Mouse (Mus musculus): ENCODE measurements around the gene Tob2.

The Tob2 gene

DNA sequence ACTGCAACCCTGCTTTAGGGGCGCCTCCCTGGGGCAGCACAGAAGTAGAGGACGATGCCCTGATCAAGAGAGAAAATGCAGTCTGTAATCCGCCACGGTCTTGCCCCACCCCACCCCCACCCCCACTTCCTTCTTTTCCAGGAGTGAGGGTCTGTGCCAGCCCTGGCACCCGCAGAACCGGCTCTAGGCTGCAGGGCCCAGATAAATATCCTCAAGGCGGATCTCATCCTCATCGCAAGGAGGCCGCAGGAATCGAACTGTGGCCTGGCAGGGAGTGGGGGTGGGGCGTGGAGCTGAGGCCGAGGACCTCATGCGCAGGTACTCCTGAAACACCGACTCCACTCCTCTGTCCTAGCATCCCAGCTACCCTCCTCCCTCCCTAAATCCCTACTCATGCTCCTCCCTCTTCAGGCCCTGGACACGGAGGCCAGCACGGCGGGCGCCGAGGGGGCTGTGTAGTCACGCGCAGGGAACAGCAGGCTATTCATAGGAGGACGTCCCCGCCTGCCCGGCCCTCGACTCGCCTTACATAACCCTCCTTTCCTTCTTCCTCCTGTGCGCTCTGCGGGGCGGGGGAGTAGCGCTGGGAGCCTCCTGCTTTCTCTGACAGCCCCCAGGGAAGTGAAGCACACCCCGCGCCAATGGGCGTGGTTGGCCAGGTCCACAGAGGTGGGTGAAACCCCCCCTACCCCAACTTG is 22.3 kb downstream of the Tob2 start:
- DNase-seq, result peak; percentile 22 to 24

DNA sequence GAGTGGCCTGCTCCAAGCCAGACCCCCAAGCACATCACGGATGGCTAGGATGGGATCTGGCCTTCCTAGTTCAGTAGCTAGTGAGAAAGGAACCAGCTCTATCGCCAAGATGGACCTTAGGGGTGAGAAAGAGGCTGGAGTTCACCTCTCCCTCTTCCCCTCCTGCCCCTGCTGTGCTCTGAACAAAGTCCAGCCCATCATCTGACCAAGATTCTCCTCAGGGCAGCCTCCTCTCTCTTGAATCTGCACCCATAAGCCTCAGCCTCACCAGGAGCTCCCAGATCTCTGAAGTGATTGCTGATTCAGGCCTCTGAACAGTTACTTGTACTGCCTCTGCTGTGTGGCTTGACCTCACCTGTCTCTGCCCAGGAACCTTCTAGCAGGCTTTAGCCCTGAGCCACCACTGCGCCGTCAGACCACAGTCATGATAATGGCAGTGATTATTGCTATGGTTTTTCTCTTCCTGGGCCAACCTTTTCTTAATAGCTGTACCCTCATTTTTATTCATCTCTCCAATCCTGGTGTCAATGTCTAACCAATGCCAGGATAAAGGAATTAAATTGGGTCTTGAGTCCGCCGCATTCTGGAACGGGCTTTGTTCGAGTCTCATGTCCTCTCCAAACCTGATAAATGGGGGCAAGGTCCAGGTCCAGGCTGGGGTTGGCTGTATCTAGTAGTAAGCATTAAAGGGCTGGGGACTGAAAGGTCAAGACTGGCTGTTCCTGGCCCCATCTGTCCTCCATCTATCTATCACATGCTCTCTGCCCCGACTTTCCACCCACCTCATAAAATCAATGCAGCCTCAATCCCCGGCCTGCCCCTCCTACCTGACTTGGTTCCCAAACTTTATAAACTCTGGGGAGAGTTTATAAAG is 23.4 kb downstream of the Tob2 start:
- DNase-seq, result no peak

DNA sequence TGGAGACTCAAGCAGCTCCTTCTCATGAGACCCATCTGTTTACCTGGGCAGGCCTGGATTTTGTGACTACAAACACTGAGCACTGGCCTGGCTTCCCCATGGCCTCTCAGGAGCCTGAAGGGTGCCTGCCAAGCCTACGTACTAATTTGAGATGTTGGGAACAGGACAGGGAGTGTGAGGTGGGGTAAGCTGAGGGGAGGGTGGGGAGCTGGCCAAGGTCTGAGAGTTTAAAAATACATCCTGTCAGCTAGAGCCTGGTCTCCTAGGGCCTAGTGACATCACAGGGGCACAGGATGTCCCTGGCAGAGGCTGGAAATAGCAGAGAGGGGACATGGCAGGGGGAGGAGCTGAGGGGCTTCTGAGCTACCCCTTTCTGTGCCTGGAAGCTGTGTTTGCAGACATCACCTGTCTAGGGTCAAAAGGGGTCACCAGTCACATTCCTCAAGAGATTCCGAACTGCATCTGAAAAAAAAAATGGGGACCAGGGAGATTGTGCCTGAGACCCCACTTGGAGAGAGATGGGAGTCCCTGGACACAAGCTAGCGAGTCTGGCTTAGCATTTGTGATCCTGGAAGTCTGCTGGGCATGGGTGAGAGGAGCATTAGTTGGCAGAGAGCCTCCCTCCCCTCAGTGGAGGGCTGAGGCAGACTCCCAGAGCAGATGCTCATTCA is 24.3 kb downstream of the Tob2 start:
- DNase-seq, result no peak

DNA sequence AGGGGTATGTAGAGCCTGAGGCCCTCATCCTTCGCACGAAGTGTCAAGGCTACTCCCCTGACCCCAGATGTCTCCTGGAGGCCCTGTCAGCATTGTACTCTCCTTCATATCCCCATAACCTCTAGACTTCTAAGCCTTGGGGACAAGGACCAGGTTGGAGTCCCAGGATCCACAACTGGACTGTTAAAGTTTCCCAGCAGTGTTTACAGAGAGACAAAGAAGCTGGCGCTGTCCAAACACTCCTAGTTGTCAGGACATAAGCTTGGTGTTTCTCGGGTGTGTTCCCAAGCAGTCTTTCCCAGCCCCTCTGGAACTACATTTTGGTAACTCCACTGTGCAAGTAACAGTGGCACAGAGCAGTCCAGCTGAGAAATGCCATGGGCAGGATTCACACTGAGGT is 25.1 kb downstream of the Tob2 start:
- DNase-seq, result no peak

DNA sequence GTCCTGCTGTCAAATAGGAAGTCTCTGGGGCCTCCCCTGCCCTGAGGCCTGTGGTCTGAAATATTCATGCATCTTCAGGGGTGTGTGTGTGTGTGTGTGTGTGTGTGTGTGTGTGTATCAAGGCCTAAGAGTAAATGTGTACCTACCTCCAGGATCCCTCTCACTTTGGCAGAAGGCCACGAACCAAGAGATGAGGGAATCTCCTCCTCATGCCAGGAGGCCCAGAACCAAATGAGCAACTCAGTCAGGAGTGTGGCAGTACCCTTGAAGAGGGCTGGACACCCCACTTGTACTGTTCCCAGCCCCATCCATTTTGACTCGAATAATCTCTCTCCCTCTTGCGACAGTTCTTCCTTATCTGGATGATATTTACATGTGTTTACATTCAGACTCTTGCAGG is 26.4 kb downstream of the Tob2 start:
- no peak for DNase-seq

DNA sequence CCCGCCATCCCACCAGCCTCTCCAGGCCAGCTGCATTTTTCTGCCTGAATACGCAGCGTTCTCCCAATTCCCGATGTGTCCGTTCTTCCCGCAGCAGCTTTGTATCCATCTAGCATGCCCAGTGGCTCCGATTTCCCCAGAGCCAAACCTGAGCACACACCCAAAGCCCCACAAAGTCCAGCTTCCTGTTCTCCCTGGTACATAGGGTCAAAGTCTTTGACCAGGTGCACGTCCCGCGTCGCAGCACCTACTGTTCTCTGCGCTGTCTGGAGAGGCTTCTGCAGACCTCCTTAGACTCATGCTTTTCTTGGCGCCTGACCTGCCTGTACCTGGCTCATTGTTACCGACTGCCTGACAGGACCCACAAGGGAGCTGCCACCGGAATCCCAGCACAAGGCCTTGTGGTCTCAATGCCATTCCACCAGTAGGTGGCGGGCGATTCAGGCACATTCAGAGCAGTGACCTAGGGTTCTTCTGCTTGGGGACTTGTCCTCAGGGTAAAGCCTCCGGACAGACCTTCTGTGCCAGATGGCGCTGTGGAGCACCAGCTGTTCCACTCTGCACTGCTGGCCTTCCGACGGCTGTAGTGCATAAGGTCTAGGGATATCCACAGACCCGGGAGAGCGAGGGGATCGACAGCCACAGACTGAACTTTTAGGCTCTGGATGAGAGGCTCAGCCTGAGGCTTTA is 27.3 kb downstream of the Tob2 start:
- DNase-seq, result peak; percentile 90 to 91

DNA sequence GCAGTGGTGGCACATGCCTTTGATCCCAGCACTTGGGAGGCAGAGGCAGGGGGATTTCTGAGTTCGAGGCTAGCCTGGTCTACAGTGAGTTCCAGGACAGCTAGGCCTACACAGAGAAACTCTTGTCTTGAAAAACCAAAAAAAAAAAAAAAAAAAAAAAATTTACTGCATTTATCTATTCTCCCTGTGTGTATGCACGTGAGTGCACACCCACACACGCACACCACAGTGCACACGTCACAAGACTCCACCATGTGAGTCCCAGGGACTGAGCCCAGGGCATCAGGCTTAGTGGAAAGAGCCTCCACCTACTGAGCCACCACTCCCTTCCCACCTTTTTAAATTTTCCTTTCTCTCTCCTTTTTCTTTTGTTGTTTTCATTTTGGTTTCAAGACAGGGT is 28.1 kb downstream of the Tob2 start:
- DNase-seq, result no peak

DNA sequence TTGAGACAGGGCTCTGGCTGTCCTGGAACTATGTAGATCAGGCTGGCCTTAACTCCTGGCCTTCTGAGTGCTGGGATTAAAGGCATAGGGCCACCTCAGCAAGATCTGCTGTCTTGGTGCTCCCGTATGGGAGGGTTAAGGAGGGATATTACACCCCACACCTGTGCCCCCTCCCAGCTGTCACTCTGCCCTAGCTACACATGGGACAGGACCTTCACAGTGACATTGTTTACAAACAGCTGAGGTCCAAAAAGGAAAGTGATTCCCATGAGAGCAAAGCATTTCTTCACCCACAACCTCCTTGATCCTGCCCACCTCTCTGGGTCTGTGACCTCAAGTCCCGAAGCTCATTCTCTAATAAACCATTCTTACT is 29.4 kb downstream of the Tob2 start:
- DNase-seq, result no peak

DNA sequence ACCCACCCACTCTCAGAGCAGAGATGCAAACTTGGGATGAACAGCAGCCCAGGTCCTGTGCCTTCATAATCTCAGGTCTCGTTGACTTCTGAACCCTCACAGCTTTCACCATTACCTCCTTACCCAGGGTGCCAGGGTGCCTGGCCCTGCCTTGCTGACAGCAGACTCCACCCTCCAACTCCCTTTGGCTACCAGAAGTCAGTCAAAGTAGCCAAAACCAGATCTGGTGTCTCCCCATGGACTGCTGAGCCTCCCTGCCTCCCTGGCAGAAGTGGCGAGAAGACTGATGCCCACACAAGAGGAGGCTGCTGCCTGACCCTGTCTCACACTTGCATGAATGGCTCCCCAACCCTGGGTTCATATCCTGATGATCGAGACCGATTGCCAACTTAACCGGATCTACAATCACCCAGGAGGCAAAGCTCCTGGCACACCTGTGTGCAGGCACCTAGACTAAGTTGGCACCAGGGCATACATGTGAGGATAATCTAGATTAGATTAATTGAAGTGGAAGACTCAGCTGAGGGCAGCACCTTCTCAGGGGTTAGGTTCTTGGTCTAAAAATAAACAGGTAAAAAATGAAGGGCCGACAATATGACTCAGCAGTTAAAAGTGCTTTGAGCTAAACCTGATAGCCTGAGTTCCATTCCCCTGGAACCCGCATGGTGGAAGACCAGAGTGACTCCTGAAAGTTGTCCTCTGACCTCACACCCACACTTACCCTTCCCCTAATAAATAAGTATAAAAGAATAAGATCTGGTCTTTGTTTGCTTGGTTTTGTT is 30.0 kb downstream of the Tob2 start:
- DNase-seq, result no peak

DNA sequence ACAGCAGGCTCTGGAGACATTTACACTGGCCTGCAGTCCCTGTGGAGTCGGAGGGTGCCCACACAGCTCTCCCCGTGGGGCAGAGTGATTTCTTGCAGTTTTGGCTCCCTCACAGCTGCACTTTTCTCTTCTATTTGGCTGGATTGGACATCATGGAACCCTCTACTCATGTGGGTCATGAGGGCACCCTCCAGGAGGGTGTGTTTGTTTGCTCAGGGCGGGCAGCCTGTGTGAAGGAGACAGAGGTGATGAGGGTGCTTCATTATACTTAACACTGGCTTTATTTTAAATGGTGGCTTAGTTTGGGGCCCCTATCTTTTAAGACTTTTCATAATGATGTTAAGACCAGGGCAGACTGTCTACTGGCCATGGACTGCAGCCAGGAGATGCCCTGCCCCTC is 33.8 kb downstream of the Tob2 start:
- DNase-seq, result no peak

DNA sequence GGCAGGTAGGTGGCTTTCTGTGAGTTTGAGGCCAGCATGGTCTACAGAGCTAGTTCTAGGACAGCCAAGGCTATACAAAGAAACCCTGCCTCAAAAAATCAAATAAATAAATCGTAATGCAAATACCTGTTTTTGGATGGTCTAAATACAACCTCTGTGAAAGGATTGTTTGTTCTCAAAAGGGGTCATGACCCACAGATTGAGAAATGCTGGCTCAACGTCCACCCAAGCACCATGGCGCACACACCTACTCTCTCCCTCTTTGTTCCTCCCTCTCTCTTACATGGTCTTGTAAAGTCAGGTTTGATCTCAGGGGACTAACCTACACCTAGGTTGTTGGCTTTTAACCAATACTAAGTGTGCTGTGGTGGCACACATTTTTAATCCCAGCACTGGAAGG is 36.0 kb downstream of the Tob2 start:
- no peak for DNase-seq

DNA sequence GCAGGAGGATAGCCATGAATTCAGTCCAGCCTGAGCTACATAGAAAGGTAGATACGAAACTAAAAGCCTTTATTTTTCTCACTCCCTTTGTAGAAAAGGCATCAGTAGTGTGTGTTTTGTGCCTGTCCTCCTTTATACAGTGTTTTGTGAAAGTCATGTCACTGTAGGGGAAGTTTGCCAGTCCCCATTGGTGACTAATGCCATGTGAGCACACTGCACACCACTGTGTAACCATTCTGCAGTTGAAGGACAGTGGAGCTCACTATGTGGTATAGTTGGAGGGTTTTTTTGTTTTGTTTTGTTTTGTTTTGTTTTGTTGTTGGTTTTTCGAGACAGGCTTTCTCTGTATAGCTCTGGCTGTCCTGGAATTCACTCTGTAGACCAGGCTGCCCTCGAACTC is 40.2 kb downstream of the Tob2 start:
- DNase-seq, result no peak

DNA sequence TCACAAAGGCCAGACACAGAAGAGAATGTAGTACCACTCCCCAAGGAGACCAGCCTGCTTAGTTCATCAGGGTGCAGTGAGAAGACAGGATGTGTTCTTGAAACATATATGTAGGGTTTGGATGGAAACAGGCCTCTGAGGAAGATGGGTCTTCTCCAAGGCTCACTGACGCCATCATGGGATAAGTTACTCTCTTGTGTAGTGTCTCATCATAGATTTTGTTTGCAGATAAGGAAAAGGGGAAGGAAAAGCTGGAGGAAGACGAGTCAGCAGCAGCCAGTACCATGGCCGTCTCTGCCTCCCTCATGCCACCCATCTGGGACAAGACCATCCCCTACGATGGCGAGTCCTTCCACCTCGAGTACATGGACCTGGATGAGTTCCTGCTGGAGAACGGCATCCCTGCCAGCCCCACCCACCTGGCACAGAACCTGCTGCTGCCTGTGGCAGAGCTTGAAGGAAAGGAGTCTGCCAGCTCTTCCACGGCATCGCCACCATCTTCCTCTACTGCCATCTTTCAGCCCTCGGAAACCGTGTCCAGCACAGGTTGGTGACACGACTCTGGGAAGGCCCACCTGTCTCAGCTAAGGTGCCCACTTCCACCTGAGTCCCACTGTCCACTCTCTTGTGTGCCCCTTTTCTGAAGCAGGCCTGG is 43.8 kb downstream of the Tob2 start:
- no peak for DNase-seq

DNA sequence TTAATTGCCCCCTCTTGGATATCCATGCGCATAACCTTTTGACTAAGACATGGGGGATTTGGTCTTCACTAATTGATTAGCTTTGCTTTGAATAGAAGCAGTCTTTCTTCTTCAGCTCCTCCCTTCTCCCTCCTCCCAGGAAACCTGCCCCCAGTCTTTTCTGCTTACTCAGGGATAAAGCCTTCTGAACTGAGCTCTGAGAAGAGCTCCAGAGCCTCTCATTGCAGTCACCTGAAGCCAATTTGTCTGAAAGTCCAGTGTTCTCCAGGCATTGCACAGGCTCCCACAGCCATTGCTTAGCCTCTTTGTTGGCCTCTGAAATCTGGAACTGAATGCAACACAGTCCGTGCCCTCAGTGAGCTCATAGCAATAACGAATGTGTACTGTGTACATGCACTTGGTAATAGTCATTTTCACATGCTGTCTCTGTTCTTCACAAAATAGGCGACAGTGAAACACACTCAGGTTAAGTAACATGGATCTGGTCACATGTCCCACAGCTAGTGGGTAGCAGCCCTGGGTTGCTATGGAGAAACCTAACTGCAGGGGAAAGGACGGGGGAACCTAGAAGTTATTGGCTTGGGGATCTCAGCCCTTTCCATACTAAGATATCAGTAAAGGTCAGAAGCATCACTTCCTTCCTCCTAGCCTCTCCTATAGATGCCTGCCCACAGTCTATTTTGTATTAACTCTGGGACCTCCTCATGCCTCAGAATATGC is 44.5 kb downstream of the Tob2 start:
- no peak for DNase-seq

DNA sequence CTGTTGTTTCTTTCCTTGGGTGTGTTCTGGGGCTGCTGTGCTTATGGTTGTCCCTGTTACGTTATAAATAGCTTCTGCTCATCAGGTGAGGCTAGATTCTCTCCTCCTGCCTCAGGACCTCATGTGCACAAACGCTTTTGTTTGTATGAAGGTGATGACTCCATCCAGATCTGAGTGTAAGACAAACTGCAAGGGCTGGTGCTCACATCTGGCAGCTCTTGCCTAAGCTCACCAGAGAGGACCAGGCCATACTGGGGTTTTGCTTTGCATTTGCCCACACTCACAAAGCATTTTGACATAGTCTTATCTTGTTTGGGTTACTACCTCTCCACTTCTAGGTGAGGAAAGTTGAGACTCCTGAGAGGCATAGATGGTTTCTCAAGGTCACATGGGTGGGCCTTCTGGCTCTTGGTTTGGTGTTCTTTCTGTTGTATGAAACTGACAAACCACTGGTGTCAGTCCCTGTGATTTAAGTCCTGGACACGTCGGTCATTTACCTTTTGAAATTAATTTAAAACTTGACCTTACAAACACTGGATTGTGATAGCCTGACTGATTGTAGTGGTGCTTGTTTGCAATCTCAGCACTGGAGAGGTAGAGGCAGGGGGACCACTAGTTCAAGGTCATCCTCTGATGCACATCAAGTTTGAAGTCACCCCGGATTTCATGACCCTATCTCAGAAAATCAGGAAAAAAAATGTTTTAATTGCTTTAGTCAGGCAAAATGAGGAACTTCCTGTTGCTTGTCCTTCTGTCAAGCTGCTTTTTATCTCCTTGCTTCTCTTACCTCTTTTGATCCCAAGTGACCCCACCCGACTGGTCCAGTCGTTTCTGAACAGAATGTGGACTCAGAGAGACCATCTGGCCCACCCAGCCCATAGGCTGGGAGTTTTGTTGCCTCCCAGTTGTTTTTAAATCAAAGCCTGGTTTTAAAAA is 45.6 kb downstream of the Tob2 start:
- no peak for DNase-seq

DNA sequence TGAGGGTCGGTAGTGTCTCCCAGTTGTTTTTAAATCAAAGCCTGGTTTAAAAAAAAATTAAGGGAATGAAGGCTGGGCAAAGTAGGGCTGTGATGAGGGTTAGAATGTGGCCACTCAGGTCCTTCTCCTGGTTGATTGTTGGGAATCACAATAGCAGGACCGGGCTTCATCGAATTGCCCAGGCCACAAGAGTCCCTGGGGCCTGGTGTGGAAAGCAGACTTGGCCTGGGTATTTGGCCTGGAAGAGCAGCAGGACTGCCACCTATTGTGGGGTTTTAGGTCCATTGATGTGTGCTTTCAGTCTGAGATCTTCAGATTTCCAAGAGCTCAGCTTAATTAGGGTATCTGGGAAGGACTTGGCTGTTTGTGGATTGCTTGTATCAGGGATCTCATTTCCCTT is 46.3 kb downstream of the Tob2 start:
- no peak for DNase-seq

DNA sequence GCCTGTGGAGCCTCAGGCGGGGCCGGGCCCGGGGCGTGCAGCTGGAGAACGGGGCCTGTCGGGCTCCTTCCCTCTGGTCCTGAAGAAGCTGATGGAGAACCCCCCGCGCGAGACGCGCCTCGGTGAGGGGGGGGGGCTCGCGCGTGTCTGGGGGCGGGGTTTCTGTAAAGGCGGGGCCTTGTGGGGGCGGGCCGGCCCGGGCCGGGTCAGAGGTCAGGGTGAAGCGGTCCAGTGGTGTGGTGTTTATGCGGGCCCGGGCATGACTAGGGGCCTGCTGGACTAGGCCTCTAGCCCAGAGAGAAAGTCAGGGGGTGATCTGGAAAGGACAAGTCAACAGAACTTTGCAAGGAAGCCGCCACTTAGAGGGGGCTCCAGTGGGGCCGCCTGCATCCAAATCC is 47.0 kb downstream of the Tob2 start:
- no peak for DNase-seq

DNA sequence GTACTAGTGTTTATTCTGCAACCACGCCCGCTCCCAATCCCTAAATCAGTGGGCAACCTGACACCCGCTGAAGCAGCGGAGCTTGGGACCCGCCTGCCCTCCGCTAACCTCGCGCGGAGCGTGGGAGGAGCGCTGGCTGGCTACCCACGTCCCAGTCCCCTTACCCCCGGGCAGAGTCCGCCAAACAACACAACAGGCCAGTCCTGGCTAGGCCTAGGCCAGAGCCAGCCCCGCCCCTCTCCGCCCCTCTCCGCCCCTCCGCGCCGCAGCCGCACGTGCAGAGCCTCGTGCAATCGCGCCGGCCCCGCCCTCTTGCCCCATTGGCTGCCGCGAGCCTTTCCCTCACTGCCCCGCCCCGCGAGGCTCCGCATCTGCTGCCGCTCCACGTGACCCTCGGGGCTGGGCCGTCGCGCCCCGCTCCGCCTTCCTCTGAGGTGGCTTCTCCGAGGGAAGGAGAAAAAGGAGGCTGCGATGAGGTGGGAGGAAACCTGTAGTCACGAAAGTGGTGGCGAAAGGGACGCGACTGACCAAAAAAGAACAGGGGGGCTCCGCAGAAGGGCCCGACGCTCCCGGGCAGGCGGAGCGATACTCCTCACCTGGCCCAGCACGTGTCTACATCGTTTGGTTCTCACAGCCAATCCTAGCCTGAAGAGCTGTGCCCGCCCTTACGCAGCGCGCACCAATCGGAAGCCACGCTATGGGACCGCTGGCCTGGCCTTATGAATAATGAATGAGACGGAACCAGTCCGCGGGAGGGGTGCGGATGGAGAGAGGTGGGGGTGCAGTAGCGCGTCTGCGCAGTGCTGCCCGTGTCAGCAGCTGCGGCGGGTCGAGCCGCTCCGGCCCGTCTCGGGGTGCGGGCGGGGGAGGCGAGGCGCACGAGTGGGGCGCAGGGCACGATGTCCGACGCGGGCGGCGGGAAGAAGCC is 47.7 kb downstream of the Tob2 start:
- DNase-seq, result peak; percentile 95 to 98

DNA sequence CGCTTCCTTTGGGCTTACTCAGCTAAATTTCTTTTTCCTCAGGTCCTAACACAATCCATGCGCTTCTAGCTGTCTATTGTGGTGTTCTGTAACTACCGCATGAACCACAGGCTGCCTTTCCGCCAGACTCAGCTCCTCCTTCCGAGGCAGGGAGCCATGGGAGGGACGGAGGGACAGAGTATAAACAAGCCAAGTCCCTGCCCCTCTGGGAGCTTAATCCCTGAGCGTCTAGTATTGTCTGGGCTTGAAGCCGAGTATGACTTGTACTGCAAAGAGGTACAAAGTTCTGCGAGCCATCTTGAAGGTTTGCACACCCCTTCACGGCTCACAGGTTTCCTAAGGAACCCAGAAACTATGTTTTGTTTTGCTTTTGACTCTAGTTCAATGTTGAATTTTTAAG is 48.4 kb downstream of the Tob2 start:
- peak; percentile 33 to 34 for DNase-seq

Data from thymus, postnatal 36 days (tissue).